Mouse (Mus musculus) spleen, postnatal 36 days (tissue): ENCODE results near the gene Gm20773.
"Not testable (repeated sequence)": the region's sequence is repeated elsewhere in the genome, so short reads cannot be mapped to it uniquely, and the experiment has no call there.

Source experiments
- DNase-seq, 2 experiments: peaks; one replicate each; pipeline ENCODE4 v3.0.0; 2022; ENCODE audit warnings: low spot score in 2 of 2, mixed read lengths in 1 of 2

Gene Gm20773

GRCm38 (mm10) chrY:13493726-13494125 lies at the start of gene Gm20773:
Gene Gm20773 (plus strand): TSS chrY:13494026.
- not testable (repeated sequence) for DNase-seq

GRCm38 (mm10) chrY:13465479-13465878 lies 28.3 kb upstream of the Gm20773 start, which contains the start of gene Gm21866:
Gene Gm21866 (minus strand): TSS chrY:13465579.
- DNase-seq, result not testable (repeated sequence)
